Mouse (Mus musculus): ENCODE results near the gene 4931406P16Rik.

4931406P16Rik gene

GRCm38 (mm10) chr7:34252030-34252429 lies 61.3 kb downstream of the 4931406P16Rik start:
- DNase-seq (ENCODE audit: inconsistent age in 2 of 2, low spot score in 1 of 2), result peak in 1 of 2 experiments; percentile 71

GRCm38 (mm10) chr7:34250738-34251137 lies 62.6 kb downstream of the 4931406P16Rik start, which contains the start of gene Gm6096:
Gene Gm6096, plus strand, starts transcription at chr7:34251038.
- no peak for DNase-seq (ENCODE audit: inconsistent age in 2 of 2, low spot score in 1 of 2)

DNA sequence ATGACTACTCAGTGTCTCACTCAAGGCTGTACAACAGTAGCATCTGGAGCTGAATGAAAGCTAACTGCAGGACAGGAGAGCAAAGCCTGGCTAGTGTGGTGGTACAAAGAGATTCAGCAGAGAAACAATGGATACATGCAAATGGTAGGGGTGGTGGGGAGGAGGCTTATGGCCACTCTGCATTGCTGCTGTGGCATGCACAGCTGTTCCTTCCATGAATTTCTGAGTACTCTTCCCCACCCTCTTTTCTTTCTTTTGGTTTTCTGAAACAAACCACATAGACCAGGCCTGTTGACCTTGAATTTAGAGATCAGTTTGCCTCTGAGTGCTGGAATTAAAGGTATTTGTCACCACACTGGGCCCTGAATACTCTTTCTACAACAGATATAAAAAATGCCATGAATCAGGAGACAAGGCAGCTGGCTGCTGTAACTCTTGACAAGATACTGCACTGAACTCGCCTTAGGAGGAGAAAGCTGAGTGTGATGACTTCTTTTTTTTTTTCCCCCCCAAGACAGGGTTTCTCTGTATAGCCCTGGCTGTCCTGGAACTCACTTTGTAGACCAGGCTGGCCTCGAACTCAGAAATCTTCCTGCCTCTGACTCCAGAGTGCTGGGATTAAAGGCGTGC lies 66.4 kb downstream of the 4931406P16Rik start:
- no peak for DNase-seq (ENCODE audit: inconsistent age in 2 of 2, low spot score in 1 of 2)

DNA sequence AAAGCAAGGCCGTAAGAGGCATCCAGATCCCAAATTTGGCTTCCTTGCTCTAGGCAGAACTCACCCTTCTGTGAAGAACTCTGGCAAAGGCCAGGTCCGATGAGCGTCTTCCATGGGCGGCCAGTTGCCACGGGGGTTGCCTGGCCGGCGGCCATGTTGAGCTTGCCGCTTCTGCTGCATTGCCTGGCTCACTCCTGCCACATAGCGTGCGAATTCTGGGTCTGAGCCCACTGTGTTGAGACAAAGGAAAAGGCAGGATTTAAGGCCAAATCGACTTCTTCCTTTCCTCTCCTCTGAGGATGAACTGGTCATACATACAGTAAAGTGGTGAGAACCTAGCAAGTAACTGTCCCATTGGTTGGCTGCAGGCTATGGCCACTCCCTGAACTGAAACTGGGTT lies 71.2 kb downstream of the 4931406P16Rik start:
- DNase-seq (ENCODE audit: inconsistent age in 2 of 2, low spot score in 1 of 2), result no peak

- DNase-seq (ENCODE audit: inconsistent age in 2 of 2, low spot score in 1 of 2), result no peak
Measured at GRCm38 (mm10) chr7:34238086-34238485, 75.3 kb downstream of the 4931406P16Rik start.

DNA sequence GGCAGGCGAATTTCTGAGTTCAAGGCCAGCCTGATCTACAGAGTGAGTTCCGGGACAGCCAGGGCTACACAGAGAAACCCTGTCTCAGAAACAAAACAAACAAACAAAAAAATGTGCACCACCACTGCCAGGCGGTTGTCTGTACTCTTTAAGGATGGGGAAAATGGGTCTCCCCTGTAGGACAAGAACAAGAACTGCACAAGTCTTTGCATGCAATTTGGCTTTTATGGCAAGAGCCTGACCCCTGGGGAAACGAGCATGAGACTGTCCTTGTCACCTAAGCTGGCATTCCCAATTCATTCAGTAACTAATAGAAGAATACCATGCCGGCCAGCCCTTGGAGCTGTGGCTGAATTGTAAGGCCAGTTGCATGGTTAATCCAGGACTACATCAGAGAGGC lies 77.7 kb downstream of the 4931406P16Rik start:
- no peak for DNase-seq (ENCODE audit: inconsistent age in 2 of 2, low spot score in 1 of 2)

GRCm38 (mm10) chr7:34234610-34235561 lies 78.5 kb downstream of the 4931406P16Rik start:
- peak in 1 of 2 experiments; percentile 56 for DNase-seq (ENCODE audit: inconsistent age in 2 of 2, low spot score in 1 of 2)

GRCm38 (mm10) chr7:34233909-34234609 lies 79.3 kb downstream of the 4931406P16Rik start:
- peak; percentile 100 for DNase-seq (ENCODE audit: inconsistent age in 2 of 2, low spot score in 1 of 2)

- DNase-seq (ENCODE audit: inconsistent age in 2 of 2, low spot score in 1 of 2), result peak in 1 of 2 experiments; percentile 56
Measured at GRCm38 (mm10) chr7:34232785-34233725, 80.3 kb downstream of the 4931406P16Rik start.

GRCm38 (mm10) chr7:34230116-34230515 lies 83.2 kb downstream of the 4931406P16Rik start, which contains the start of gene Gpi1:
Gene Gpi1, minus strand, starts transcription at chr7:34230336.
- peak; percentile 86 to 92 for DNase-seq (ENCODE audit: inconsistent age in 2 of 2, low spot score in 1 of 2)

DNA sequence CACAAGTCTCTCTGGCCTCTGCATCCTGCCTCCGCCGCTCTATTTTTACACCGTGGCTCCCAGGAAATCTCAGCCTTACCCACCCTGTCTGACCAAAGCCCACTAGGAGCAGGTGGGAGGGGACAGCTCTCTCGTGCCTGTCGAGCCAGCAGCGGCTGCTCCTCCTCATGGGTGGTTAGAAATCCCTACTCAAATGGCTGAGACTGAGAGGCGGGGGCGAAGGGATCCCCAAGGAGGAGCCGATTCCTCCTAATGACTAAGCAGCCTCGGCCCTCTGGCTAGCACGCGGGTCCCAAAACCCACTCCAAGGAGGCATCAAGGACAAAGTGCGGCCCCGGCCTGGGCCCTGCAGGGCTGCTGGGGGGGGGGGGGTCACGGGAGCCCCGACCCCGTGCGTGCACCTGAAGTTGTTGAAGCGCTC lies 83.7 kb downstream of the 4931406P16Rik start:
- peak; percentile 70 to 88 for DNase-seq (ENCODE audit: inconsistent age in 2 of 2, low spot score in 1 of 2)

GRCm38 (mm10) chr7:34229153-34229552 lies 84.2 kb downstream of the 4931406P16Rik start:
- no peak for DNase-seq (ENCODE audit: inconsistent age in 2 of 2, low spot score in 1 of 2)

GRCm38 (mm10) chr7:34228641-34229040 lies 84.7 kb downstream of the 4931406P16Rik start:
- no peak for DNase-seq (ENCODE audit: inconsistent age in 2 of 2, low spot score in 1 of 2)

DNA sequence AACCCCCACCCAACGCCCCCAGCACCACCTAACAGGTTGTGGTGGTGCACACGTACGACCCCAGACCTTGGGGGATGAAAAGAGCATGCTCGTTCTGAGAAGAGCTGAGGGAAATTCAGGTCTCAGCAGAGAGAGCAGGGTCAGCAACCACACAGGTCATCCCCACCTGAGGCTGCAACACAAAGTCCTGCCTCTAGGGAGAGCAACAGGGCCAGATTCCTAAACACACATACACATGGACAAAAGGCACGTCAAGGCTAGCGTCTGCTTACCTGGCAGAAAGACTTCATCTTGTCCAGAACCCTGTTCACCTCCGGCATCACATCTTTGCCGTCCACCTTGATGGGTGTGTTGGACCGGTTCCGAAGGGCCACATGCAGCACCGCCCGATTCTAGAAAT lies 86.5 kb downstream of the 4931406P16Rik start:
- DNase-seq (ENCODE audit: inconsistent age in 2 of 2, low spot score in 1 of 2), result no peak

GRCm38 (mm10) chr7:34226086-34226485 lies 87.3 kb downstream of the 4931406P16Rik start:
- no peak for DNase-seq (ENCODE audit: inconsistent age in 2 of 2, low spot score in 1 of 2)

DNA sequence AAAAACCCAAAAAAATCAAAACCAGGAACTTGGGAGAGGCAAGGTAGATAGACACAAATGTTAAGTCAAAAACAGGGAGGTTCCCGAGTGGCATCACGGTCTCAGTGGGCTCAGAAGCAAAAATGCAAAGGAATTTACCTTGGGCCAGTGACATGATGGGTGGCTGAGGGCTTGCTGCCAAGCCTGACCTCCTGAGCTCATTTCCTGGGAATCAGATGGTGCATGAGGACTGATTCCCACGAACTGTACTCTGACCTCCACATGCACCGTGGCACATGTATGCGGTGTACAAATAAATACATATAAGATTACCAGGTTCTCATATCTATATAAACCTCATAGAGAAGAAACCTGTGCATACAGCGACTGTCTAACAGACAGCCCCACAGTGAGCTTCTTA lies 89.0 kb downstream of the 4931406P16Rik start:
- peak in 1 of 2 experiments; percentile 62 for DNase-seq (ENCODE audit: inconsistent age in 2 of 2, low spot score in 1 of 2)

- DNase-seq (ENCODE audit: inconsistent age in 2 of 2, low spot score in 1 of 2), result no peak
Measured at GRCm38 (mm10) chr7:34222340-34222739, 91.0 kb downstream of the 4931406P16Rik start.

GRCm38 (mm10) chr7:34221594-34222250 lies 91.6 kb downstream of the 4931406P16Rik start:
- no peak for DNase-seq (ENCODE audit: inconsistent age in 2 of 2, low spot score in 1 of 2)

DNA sequence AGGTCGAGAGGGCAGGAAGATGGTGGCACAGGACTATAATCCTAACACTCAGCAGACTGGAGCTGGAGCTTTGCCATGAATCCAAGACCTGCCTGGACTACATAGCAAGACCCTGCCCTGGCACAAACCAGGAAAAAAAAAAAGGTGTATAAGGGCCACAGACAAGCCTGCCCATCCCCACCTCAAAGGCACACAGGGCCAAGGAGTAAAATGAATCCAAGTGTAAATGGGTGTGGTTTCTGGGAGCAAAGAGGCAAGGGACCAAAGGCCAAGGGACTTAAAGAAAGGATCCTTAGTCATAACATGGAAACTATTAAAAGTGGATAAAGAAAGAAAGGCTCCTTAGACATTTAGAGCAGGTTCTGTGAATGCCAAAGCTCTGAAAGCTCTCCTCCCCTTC lies 94.9 kb downstream of the 4931406P16Rik start:
- DNase-seq (ENCODE audit: inconsistent age in 2 of 2, low spot score in 1 of 2), result no peak

- no peak for DNase-seq (ENCODE audit: inconsistent age in 2 of 2, low spot score in 1 of 2)
Measured at GRCm38 (mm10) chr7:34216474-34216873, 96.9 kb downstream of the 4931406P16Rik start.

Data from adrenal gland, adult (tissue).